Mouse (Mus musculus) testis, adult 2 months (tissue): ENCODE measurements around the gene Myom3. TPM values are rescaled to one million over a fixed set of nuclear protein-coding genes. Genes with fewer than 3 reads are reported as not detected.

Experiments
- H3K27ac ChIP-seq: fragments of 200-500 bp; 2 replicates; pipeline ENCODE4 v1.5.1; 2012; ENCODE audit warnings: low read depth, low read length; ENCODE audit not compliant: control insufficient read depth, insufficient read depth
- H3K27me3 ChIP-seq: fragments of 200-500 bp; 2 replicates; pipeline ENCODE4 v1.6.1; 2012; ENCODE audit warnings: mild to moderate bottlenecking, low read length, moderate library complexity; ENCODE audit not compliant: control insufficient read depth, insufficient read depth
- H3K36me3 ChIP-seq: fragments of 200-500 bp; 2 replicates; pipeline ENCODE4 v1.6.1; 2012; ENCODE audit warnings: mild to moderate bottlenecking, low read length; ENCODE audit not compliant: control insufficient read depth, insufficient read depth
- H3K4me1 ChIP-seq: fragments of 200-500 bp; 2 replicates; pipeline ENCODE4 v1.6.1; 2012; ENCODE audit warnings: low read length; ENCODE audit not compliant: control insufficient read depth, insufficient read depth
- H3K4me3 ChIP-seq: fragments of 200-500 bp; 2 replicates; pipeline ENCODE4 v1.5.1; 2012; ENCODE audit warnings: low read depth, mild to moderate bottlenecking, low read length, moderate library complexity, mixed read lengths; ENCODE audit not compliant: control insufficient read depth
- CTCF ChIP-seq: fragments of 200-500 bp; IDR thresholded peaks from 2 replicates; pipeline ENCODE4 v1.5.1; 2012; ENCODE audit warnings: low read depth, mild to moderate bottlenecking, inconsistent platforms, low read length, moderate library complexity; ENCODE audit not compliant: control insufficient read depth, insufficient read depth, insufficient replicate concordance
- POLR2A ChIP-seq: fragments of 200-500 bp; IDR thresholded peaks from 2 replicates; pipeline ENCODE4 v1.6.1; 2012; ENCODE audit warnings: low read depth, mild to moderate bottlenecking, inconsistent platforms, low read length, moderate library complexity; ENCODE audit not compliant: control insufficient read depth
- polyA plus RNA-seq: library from polyadenylated mRNA; depleted of rRNA; stranded (reverse); fragments of >200 nt; gene quantifications from 2 replicates; pipeline ENCODE4 v1.2.3, GENCODE M21; 2012

Myom3 gene
- polyA plus RNA-seq, 1 experiment, result 0.47 TPM

DNA sequence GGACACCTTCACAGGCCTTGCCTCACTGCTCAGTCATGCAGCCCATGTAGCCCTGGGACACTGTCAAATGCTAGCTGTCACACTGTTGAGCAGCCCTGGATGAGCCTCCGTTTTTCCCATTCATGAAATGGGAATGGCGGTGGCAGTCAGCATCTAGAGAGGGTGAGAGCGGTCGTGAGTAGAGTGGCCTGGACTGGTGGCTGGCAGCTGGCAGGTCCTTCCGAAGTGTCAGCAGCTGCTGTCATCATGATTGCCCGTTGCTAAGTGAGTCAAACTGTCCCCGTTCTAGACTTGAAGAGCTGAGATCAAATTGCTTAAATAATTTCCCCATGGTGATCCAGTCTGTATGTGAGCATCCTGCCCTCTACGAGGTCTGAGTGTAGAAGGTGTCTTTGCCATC lies 28.6 kb upstream of the Myom3 start:
- no peaks in the 10 kb centered on the region; the same call in 1 of the 2 replicates for H3K27me3 ChIP-seq
- TF ChIP-seq CTCF, result no peak
- no peak for TF ChIP-seq POLR2A
- no peak overlapping the region for H3K27ac ChIP-seq
- H3K4me1 ChIP-seq, result peaks cover 17% of the 10 kb centered on the region
- no peaks in the 10 kb centered on the region for H3K36me3 ChIP-seq
- no peak overlapping the region for H3K4me3 ChIP-seq

DNA sequence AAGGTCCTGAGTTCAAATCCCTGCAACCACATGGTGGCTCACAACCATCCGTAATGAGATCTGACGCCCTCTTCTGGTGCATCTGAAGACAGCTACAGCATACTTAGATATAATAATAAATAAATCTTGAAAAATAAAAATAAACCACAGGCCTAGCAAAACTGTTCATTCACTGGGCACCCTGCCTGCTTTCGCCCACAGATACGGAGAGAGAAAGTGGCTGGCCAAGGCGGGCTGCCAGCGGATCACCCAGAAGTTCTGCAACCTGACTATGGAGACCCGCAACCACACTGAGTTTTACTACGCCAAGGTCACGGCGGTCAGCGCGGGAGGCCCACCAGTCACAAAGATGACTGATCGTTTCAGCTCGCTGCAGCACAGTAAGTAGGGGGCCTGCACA lies 25.6 kb upstream of the Myom3 start:
- TF ChIP-seq CTCF (no peak), POLR2A (no peak)
- Histone ChIP-seq H3K4me3 (no peak overlapping the region), H3K4me1 (no peaks in the 10 kb centered on the region), H3K27me3 (no peaks in the 10 kb centered on the region), H3K36me3 (no peaks in the 10 kb centered on the region), H3K27ac (no peak overlapping the region)

DNA sequence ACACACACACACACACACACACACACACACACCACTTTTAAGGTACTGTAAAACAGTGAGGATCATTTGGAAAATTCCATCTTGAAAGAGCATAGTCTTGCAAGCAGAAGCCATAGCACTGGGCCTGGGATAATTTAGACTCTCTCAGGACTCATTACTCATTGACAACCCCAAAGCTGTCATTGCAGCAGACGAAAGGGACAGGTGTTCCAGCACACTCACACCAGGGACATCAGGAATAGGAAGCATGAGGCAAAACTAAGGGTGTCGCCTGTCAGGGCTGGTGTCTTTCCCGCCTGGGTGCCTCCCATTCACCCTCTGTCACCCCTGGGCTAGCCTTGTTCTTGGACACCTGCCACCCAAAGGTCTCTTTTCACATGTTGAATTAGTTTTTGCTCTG lies 22.6 kb upstream of the Myom3 start:
- Histone ChIP-seq H3K36me3 (no peaks in the 10 kb centered on the region), H3K27me3 (no peaks in the 10 kb centered on the region), H3K27ac (no peak overlapping the region), H3K4me1 (no peaks in the 10 kb centered on the region), H3K4me3 (no peak overlapping the region)
- TF ChIP-seq CTCF, result no peak
- TF ChIP-seq POLR2A, result no peak

DNA sequence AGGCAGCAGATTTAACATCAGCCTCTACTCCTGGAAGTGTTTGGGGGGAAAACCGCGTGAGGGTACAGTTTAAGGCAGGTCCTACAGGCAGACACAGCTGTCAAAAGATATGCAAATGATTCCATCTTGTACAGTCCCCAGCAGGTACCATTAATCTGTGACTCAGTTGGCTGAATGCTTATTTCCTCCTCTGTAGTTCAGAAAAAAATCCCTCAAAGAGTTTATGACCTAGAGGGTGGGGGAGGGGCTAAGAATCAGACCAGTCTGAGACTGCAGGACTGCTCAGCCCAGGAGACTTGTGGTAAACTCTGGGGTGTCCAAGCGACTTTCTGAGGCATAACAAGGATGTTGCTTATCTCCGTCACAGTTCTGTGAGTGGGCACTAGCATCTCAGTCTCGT lies 21.3 kb upstream of the Myom3 start:
- Histone ChIP-seq H3K36me3 (no peaks in the 10 kb centered on the region), H3K27me3 (no peaks in the 10 kb centered on the region), H3K27ac (no peak overlapping the region), H3K4me3 (no peak overlapping the region), H3K4me1 (no peaks in the 10 kb centered on the region)
- TF ChIP-seq POLR2A, result no peak
- TF ChIP-seq CTCF, result no peak

DNA sequence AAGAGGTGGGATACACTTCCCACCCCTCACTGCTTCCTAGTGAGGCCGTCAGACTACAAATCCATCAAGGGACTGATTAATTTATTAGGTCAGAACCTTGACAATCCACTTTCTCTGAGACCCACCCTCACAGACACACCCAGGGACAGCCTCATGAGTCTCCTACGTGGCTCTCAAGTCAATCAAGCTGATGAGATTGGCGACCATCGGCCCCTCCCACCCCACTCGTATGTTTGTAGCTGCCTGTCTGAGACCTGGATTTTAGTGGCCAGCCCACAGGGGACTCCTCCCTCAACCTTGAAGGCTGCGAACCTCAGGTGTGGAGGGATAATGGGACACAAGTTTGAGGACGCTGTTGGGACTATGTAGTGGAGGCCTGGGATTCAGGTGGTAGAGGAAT lies 20.4 kb upstream of the Myom3 start:
- Histone ChIP-seq H3K36me3 (no peaks in the 10 kb centered on the region), H3K27ac (no peak overlapping the region), H3K4me3 (no peak overlapping the region), H3K4me1 (no peaks in the 10 kb centered on the region), H3K27me3 (no peaks in the 10 kb centered on the region)
- no peak for TF ChIP-seq CTCF
- no peak for TF ChIP-seq POLR2A

DNA sequence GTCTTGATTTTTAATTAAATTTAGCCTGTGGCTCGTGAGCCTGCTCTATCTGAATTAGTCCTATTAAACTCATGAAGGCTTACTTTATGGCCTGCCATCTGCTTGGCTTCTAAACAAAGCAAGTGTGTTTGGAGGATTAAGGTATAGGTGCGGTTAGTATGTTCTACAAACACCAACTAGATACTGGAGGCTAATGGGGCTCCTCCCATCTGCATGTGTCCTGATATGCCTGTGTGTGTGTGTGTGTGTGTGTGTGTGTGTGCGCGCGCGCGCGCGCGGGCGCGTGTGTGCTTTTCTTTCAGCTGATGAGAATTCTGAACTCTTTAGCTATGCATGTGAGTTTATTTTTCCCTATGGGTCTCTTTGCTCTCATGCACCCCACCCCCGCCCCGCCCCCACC lies 19.8 kb upstream of the Myom3 start:
- TF ChIP-seq POLR2A (no peak), CTCF (no peak)
- no peaks in the 10 kb centered on the region for H3K36me3 ChIP-seq
- no peaks in the 10 kb centered on the region for H3K27me3 ChIP-seq
- no peaks in the 10 kb centered on the region for H3K4me1 ChIP-seq
- H3K4me3 ChIP-seq, result no peak overlapping the region
- H3K27ac ChIP-seq, result no peak overlapping the region

DNA sequence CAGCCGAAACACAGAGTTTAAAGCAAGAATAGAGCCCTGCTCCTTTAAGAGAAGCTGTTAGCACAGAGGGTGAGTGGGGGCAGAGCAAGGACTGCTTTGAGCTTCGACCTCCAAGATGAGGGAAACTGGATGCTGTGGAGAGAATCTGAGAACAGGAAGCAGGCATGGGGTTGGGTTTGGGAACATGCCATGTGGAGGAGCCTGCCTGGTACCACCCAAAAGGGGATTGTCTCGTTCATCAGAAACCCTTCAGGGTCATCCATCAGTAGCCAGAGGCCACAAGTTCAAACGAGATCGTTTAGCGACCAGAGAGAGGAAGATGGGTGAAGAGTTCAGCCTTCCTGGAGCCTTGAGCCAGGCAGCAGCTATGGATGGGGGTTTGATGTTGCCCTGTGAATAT lies 16.0 kb upstream of the Myom3 start:
- no peak overlapping the region for H3K4me3 ChIP-seq
- H3K27ac ChIP-seq, result no peak overlapping the region
- no peaks in the 10 kb centered on the region for H3K36me3 ChIP-seq
- H3K27me3 ChIP-seq, result no peaks in the 10 kb centered on the region
- no peaks in the 10 kb centered on the region; the same call in 1 of the 2 replicates for H3K4me1 ChIP-seq
- no peak for TF ChIP-seq POLR2A
- TF ChIP-seq CTCF, result no peak
